Mouse (Mus musculus): ENCODE measurements around the gene Arhgap22.

GRCm38 (mm10) chr14:33347738-33348137 lies 133.9 kb downstream of the Arhgap22 start:
- TF ChIP-seq CTCF (IDR thresholded peaks at IDR 0.05; ENCODE audit: borderline replicate concordance, insufficient read depth, low read depth, low read length) (no peak), POLR2A (IDR thresholded peaks at IDR 0.05; ENCODE audit: borderline replicate concordance, insufficient read depth, low read length) (no peak)

Measured in cerebellum, adult 2 months (tissue).